Mouse (Mus musculus) urinary bladder, postnatal 14 days (tissue): Measurements from ENCODE around the gene Cmip.

Experiments
- DNase-seq: peaks from one replicate; pipeline ENCODE4 v3.0.0; 2021; ENCODE audit warnings: low spot score

Cmip gene

GRCm38 (mm10) chr8:117503405-117504069, 246.7 kb downstream of the Cmip start:
- DNase-seq: no peak

- DNase-seq: no peak
Observed at GRCm38 (mm10) chr8:117507703-117508102, 250.8 kb downstream of the Cmip start.
